Mouse (Mus musculus): ENCODE data around the gene Wipf3. TPM values are rescaled to one million over a fixed set of nuclear protein-coding genes. Genes with fewer than 3 reads are reported as not detected.

Wipf3 gene
- polyA plus RNA-seq, 1 experiment from 2014 or later = 1.4 TPM

DNA sequence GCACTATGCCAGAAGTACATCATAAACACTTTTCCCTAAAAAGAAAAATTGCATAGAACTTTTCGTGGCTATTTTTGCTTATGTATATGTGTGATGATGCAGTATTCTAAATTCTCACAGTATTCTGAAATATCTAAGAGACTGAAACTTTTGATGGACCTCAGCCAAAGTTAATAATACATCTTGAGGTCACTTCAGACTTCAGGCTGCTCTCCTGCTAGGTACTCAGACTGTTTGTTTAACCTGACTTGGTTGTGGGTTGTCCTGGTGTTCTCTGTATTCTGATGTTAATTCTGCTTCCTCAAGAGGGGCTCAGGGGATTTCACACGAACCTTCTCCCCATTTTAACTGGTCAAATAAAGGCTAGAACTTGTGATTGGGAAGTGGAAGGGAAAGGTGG, 24.5 kb upstream of the Wipf3 start:
- H3K4me2 ChIP-seq (ENCODE audit: low read length) = no peak overlapping the region
- H3K9me3 ChIP-seq (replicated peaks; ENCODE audit: low read length) = no peaks in the 10 kb centered on the region
- H3K4me3 ChIP-seq (replicated peaks; ENCODE audit: low read depth, low read length) = no peak overlapping the region
- DNase-seq (ENCODE audit: low spot score) = no peak
- no peaks in the 10 kb centered on the region for H3K27me3 ChIP-seq (ENCODE audit: insufficient read depth, low read length)
- WGBS = 51% methylated on average over 2 of the region's 2 CpGs
- no peak for ATAC-seq (replicated peaks; ENCODE audit: low FRiP score, low read depth)
- H3K9ac ChIP-seq (ENCODE audit: low read depth, low read length) = no peak overlapping the region
- H3K27ac ChIP-seq = no peak overlapping the region
- no peaks in the 10 kb centered on the region for H3K36me3 ChIP-seq (ENCODE audit: insufficient read depth, low read length)
- no peak for TF ChIP-seq CTCF (IDR thresholded peaks at IDR 0.05; ENCODE audit: low read depth)
- H3K4me1 ChIP-seq (replicated peaks; ENCODE audit: insufficient read depth, low read length) = no peaks in the 10 kb centered on the region; the same call in 1 of the 2 replicates

DNA sequence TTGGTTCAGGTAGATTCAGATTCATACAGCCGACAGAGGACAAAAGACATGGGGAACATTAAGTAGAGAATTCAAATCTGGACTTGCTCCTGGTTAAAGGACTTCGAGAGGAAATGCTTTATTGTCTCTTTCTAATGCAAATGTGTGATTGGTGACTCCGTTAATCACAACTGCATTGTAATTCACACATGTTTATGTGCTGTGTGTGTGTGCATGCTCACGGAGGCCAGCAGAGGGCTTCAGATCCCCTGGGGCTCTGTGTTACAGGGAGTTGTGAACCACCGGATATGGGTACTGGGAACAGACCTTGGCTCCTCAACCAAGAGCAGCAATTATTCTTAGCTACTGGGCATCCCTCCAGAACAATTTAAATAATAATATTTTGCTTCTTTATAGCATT, 23.3 kb upstream of the Wipf3 start:
- H3K9me3 ChIP-seq (replicated peaks; ENCODE audit: low read length) = no peaks in the 10 kb centered on the region
- H3K4me3 ChIP-seq (replicated peaks; ENCODE audit: low read depth, low read length) = no peak overlapping the region
- H3K9ac ChIP-seq (ENCODE audit: low read depth, low read length) = no peak overlapping the region
- H3K4me2 ChIP-seq (ENCODE audit: low read length) = no peak overlapping the region
- H3K27me3 ChIP-seq (ENCODE audit: insufficient read depth, low read length) = no peaks in the 10 kb centered on the region
- H3K4me1 ChIP-seq (replicated peaks; ENCODE audit: insufficient read depth, low read length) = no peaks in the 10 kb centered on the region; the same call in 1 of the 2 replicates
- H3K36me3 ChIP-seq (ENCODE audit: insufficient read depth, low read length) = no peaks in the 10 kb centered on the region
- no peak overlapping the region for H3K27ac ChIP-seq
- WGBS = 90% methylated on average over 5 of the region's 5 CpGs
- DNase-seq (ENCODE audit: low spot score) (no peak), ATAC-seq (replicated peaks; ENCODE audit: low FRiP score, low read depth) (no peak)
- 0 out of 2 replicates have a peak, but pooled peaks have one; percentile 6 for TF ChIP-seq CTCF (IDR thresholded peaks at IDR 0.05; ENCODE audit: low read depth)

DNA sequence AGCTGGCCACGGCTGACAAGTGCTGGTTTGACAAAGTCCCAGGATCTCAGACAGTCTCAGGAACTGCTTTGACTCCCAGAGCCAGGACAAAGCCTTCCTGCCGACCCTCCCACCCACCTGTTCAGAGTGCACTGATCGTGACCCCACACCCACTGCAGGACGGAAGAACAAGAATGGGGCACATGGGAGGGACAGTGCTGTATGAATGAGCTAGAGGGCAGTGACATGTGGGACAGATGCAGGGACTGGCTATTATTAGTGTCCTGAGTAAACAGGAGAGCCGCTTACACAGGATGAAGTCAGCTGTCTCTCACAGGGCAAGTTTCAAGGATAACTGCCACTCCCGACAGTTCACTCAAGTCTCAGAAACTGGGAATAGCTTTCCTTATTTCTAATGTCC, 20.1 kb upstream of the Wipf3 start:
- Histone ChIP-seq H3K4me3 (replicated peaks; ENCODE audit: low read depth, low read length) (no peak overlapping the region), H3K9ac (ENCODE audit: low read depth, low read length) (no peak overlapping the region), H3K27me3 (ENCODE audit: insufficient read depth, low read length) (no peaks in the 10 kb centered on the region), H3K9me3 (replicated peaks; ENCODE audit: low read length) (no peaks in the 10 kb centered on the region), H3K27ac (no peak overlapping the region), H3K36me3 (ENCODE audit: insufficient read depth, low read length) (no peaks in the 10 kb centered on the region), H3K4me2 (ENCODE audit: low read length) (no peak overlapping the region), H3K4me1 (replicated peaks; ENCODE audit: insufficient read depth, low read length) (no peaks in the 10 kb centered on the region; the same call in 1 of the 2 replicates)
- 41% methylated on average over 6 of the region's 6 CpGs for WGBS
- TF ChIP-seq CTCF (IDR thresholded peaks at IDR 0.05; ENCODE audit: low read depth) = no peak
- no peak for ATAC-seq (replicated peaks; ENCODE audit: low FRiP score, low read depth)
- DNase-seq (ENCODE audit: low spot score) = no peak

DNA sequence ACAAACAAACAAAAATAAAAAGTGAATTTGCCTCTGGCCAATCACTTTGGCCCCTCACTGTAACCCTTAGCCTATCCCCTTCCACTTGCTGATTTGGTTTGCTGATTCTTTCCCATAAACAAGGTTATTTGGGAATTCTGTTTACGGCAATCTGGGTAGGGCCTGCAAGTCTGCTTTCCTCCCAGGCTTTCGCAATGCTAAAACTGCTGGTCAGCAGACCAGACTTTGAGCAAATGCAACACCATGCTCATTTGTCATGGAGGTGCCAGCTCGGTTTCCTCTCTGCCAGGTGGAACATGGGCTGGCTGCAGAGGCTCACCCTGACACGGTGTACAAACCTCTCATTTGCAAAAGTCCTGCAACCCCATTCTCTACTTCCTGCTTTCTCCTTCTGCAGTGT, 19.0 kb upstream of the Wipf3 start:
- H3K4me3 ChIP-seq (replicated peaks; ENCODE audit: low read depth, low read length) = no peak overlapping the region
- 65% methylated on average over 4 of the region's 4 CpGs for WGBS
- no peaks in the 10 kb centered on the region for H3K36me3 ChIP-seq (ENCODE audit: insufficient read depth, low read length)
- TF ChIP-seq CTCF (IDR thresholded peaks at IDR 0.05; ENCODE audit: low read depth) = no peak
- no peak overlapping the region for H3K9ac ChIP-seq (ENCODE audit: low read depth, low read length)
- H3K27ac ChIP-seq = no peak overlapping the region
- no peaks in the 10 kb centered on the region; the same call in 1 of the 2 replicates for H3K4me1 ChIP-seq (replicated peaks; ENCODE audit: insufficient read depth, low read length)
- H3K27me3 ChIP-seq (ENCODE audit: insufficient read depth, low read length) = no peaks in the 10 kb centered on the region
- H3K9me3 ChIP-seq (replicated peaks; ENCODE audit: low read length) = no peaks in the 10 kb centered on the region
- DNase-seq (ENCODE audit: low spot score) (no peak), ATAC-seq (replicated peaks; ENCODE audit: low FRiP score, low read depth) (no peak)
- no peak overlapping the region for H3K4me2 ChIP-seq (ENCODE audit: low read length)

DNA sequence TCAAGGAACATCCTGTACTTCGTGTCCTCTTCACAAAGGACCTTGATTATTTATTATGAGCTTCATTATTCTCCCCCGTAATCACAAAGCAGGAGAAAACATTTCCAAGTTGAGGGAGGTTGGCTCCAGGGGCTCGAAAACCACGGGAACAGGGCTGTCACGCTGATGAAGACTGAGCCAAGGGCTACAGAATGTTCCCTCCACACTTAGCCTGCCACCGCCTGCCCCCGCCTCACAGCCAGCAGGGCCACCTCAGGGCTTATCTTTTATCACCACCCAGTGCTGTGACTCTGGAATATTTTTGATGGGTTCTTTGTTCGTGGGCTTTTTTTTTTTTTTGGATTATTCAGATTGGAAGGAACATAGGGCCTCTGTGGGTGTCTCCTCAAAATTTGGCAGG, 17.8 kb upstream of the Wipf3 start:
- H3K4me2 ChIP-seq (ENCODE audit: low read length) = no peak overlapping the region
- no peak overlapping the region for H3K27ac ChIP-seq
- ATAC-seq (replicated peaks; ENCODE audit: low FRiP score, low read depth) = no peak
- no peak overlapping the region for H3K9ac ChIP-seq (ENCODE audit: low read depth, low read length)
- H3K4me1 ChIP-seq (replicated peaks; ENCODE audit: insufficient read depth, low read length) = no peaks in the 10 kb centered on the region; the same call in 1 of the 2 replicates
- no peaks in the 10 kb centered on the region for H3K36me3 ChIP-seq (ENCODE audit: insufficient read depth, low read length)
- no peaks in the 10 kb centered on the region for H3K9me3 ChIP-seq (replicated peaks; ENCODE audit: low read length)
- no peaks in the 10 kb centered on the region for H3K27me3 ChIP-seq (ENCODE audit: insufficient read depth, low read length)
- 66% methylated on average over 8 of the region's 8 CpGs for WGBS
- H3K4me3 ChIP-seq (replicated peaks; ENCODE audit: low read depth, low read length) = no peak overlapping the region
- no peak for DNase-seq (ENCODE audit: low spot score)
- TF ChIP-seq CTCF (IDR thresholded peaks at IDR 0.05; ENCODE audit: low read depth) = no peak

DNA sequence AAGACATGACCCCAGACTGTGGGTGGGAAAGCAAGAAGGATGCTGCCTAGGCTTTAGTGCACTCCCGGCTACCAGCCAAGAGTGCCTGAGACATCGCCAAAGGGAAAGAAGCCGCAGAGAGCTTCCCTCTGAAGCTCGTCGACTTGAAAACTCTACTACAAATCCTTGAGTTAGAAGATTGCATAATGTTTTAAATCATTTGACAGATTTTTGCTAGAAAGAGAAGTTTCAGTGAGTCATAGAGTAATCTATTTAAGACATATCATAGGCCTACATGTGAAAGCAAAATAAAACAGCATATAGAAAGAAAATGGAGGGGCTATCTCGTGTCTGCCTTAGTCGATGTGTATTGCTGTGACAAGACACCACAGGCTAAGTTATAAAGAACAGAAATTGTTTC, 16.5 kb upstream of the Wipf3 start:
- no peaks in the 10 kb centered on the region for H3K36me3 ChIP-seq (ENCODE audit: insufficient read depth, low read length)
- H3K4me2 ChIP-seq (ENCODE audit: low read length) = no peak overlapping the region
- ATAC-seq (replicated peaks; ENCODE audit: low FRiP score, low read depth) (no peak), DNase-seq (ENCODE audit: low spot score) (no peak)
- H3K4me1 ChIP-seq (replicated peaks; ENCODE audit: insufficient read depth, low read length) = no peaks in the 10 kb centered on the region; the same call in 1 of the 2 replicates
- WGBS = 87% methylated on average over 7 of the region's 7 CpGs
- H3K27me3 ChIP-seq (ENCODE audit: insufficient read depth, low read length) = no peaks in the 10 kb centered on the region
- no peak overlapping the region for H3K4me3 ChIP-seq (replicated peaks; ENCODE audit: low read depth, low read length)
- H3K9ac ChIP-seq (ENCODE audit: low read depth, low read length) = no peak overlapping the region
- no peak overlapping the region for H3K27ac ChIP-seq
- H3K9me3 ChIP-seq (replicated peaks; ENCODE audit: low read length) = no peaks in the 10 kb centered on the region
- no peak for TF ChIP-seq CTCF (IDR thresholded peaks at IDR 0.05; ENCODE audit: low read depth)

DNA sequence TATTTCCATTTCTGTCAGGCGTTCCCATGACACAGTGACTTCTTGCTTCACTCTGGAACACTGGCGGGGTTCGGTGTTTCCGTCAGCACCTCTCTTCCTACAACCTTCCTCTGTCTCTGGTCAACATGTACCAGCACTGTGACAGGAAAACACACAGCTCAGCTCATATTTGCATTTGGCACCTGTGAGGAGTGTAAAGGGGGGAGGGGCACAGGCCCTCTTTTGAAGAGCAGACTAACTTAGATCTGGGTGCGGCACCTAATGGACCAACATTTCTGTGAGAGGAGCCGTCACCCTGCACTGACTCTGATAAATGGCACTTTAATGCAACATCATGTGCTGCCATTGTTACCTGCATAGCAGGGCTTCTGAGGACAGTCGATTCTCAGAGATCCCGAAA, 4.2 kb upstream of the Wipf3 start:
- no peaks in the 10 kb centered on the region for H3K9me3 ChIP-seq (replicated peaks; ENCODE audit: low read length)
- no peak overlapping the region for H3K4me2 ChIP-seq (ENCODE audit: low read length)
- H3K9ac ChIP-seq (ENCODE audit: low read depth, low read length) = no peak overlapping the region
- DNase-seq (ENCODE audit: low spot score) = no peak
- H3K27ac ChIP-seq = no peak overlapping the region
- peaks cover 6% of the 10 kb centered on the region; the same call in 1 of the 2 replicates for H3K27me3 ChIP-seq (ENCODE audit: insufficient read depth, low read length)
- 86% methylated on average over 8 of the region's 8 CpGs for WGBS
- H3K4me1 ChIP-seq (replicated peaks; ENCODE audit: insufficient read depth, low read length) = peaks cover 5% of the 10 kb centered on the region; the same call in 1 of the 2 replicates
- no peaks in the 10 kb centered on the region for H3K36me3 ChIP-seq (ENCODE audit: insufficient read depth, low read length)
- no peak overlapping the region for H3K4me3 ChIP-seq (replicated peaks; ENCODE audit: low read depth, low read length)
- no peak for ATAC-seq (replicated peaks; ENCODE audit: low FRiP score, low read depth)
- no peak for TF ChIP-seq CTCF (IDR thresholded peaks at IDR 0.05; ENCODE audit: low read depth)
